Mouse (Mus musculus): ENCODE data around the gene Ssr1. TPM values are rescaled to one million over a fixed set of nuclear protein-coding genes. Genes with fewer than 3 reads are reported as not detected.

The Ssr1 gene
- polyA plus RNA-seq, 1 experiment from 2014 or later: 81.1 TPM

GRCm38 (mm10) chr13:37923643-37924460 is 70.2 kb downstream of the Ssr1 start:
- H3K36me3 ChIP-seq (ENCODE audit: control insufficient read depth, insufficient read depth, low read length): no peaks in the 10 kb centered on the region
- DNase-seq (no peak), ATAC-seq (ENCODE audit: low FRiP score, low TSS enrichment) (no peak)
- no peak overlapping the region for H3K27ac ChIP-seq (replicated peaks; ENCODE audit: low read depth, low read length)
- H3K9ac ChIP-seq (replicated peaks; ENCODE audit: low read length): no peak overlapping the region
- no peaks in the 10 kb centered on the region for H3K9me3 ChIP-seq (ENCODE audit: control insufficient read depth, low read length)
- no peak overlapping the region for H3K4me2 ChIP-seq (ENCODE audit: low read length)
- H3K27me3 ChIP-seq (ENCODE audit: control insufficient read depth, insufficient read depth, low read length): no peaks in the 10 kb centered on the region
- H3K4me1 ChIP-seq (ENCODE audit: control insufficient read depth, insufficient read depth, low read length): no peaks in the 10 kb centered on the region
- WGBS: 91% methylated on average over 10 of the region's 10 CpGs
- no peak overlapping the region for H3K4me3 ChIP-seq (replicated peaks; ENCODE audit: low read depth, low read length)

- Histone ChIP-seq H3K4me1 (ENCODE audit: control insufficient read depth, insufficient read depth, low read length) (no peaks in the 10 kb centered on the region), H3K27me3 (ENCODE audit: control insufficient read depth, insufficient read depth, low read length) (no peaks in the 10 kb centered on the region), H3K36me3 (ENCODE audit: control insufficient read depth, insufficient read depth, low read length) (no peaks in the 10 kb centered on the region), H3K27ac (replicated peaks; ENCODE audit: low read depth, low read length) (no peak overlapping the region), H3K4me3 (replicated peaks; ENCODE audit: low read depth, low read length) (no peak overlapping the region), H3K9ac (replicated peaks; ENCODE audit: low read length) (no peak overlapping the region), H3K9me3 (ENCODE audit: control insufficient read depth, low read length) (no peaks in the 10 kb centered on the region), H3K4me2 (ENCODE audit: low read length) (no peak overlapping the region)
- DNase-seq (no peak), ATAC-seq (ENCODE audit: low FRiP score, low TSS enrichment) (no peak)
- 92% methylated on average over 4 of the region's 4 CpGs for WGBS
Measured at GRCm38 (mm10) chr13:37923091-37923490, 70.9 kb downstream of the Ssr1 start.

GRCm38 (mm10) chr13:37920727-37921126 is 73.3 kb downstream of the Ssr1 start:
- Histone ChIP-seq H3K4me1 (ENCODE audit: control insufficient read depth, insufficient read depth, low read length) (no peaks in the 10 kb centered on the region), H3K27ac (replicated peaks; ENCODE audit: low read depth, low read length) (no peak overlapping the region), H3K4me2 (ENCODE audit: low read length) (no peak overlapping the region), H3K4me3 (replicated peaks; ENCODE audit: low read depth, low read length) (no peak overlapping the region), H3K9me3 (ENCODE audit: control insufficient read depth, low read length) (no peaks in the 10 kb centered on the region), H3K27me3 (ENCODE audit: control insufficient read depth, insufficient read depth, low read length) (no peaks in the 10 kb centered on the region), H3K36me3 (ENCODE audit: control insufficient read depth, insufficient read depth, low read length) (no peaks in the 10 kb centered on the region), H3K9ac (replicated peaks; ENCODE audit: low read length) (no peak overlapping the region; the same call in 1 of the 2 replicates)
- 9% methylated on average over 2 of the region's 2 CpGs for WGBS
- DNase-seq (no peak), ATAC-seq (ENCODE audit: low FRiP score, low TSS enrichment) (no peak)

- H3K4me2 ChIP-seq (ENCODE audit: low read length): no peak overlapping the region
- no peaks in the 10 kb centered on the region for H3K27me3 ChIP-seq (ENCODE audit: control insufficient read depth, insufficient read depth, low read length)
- no peaks in the 10 kb centered on the region for H3K9me3 ChIP-seq (ENCODE audit: control insufficient read depth, low read length)
- no peak overlapping the region for H3K27ac ChIP-seq (replicated peaks; ENCODE audit: low read depth, low read length)
- H3K4me3 ChIP-seq (replicated peaks; ENCODE audit: low read depth, low read length): no peak overlapping the region
- no peaks in the 10 kb centered on the region for H3K36me3 ChIP-seq (ENCODE audit: control insufficient read depth, insufficient read depth, low read length)
- ATAC-seq (ENCODE audit: low FRiP score, low TSS enrichment) (no peak), DNase-seq (no peak)
- H3K9ac ChIP-seq (replicated peaks; ENCODE audit: low read length): no peak overlapping the region
- no peaks in the 10 kb centered on the region for H3K4me1 ChIP-seq (ENCODE audit: control insufficient read depth, insufficient read depth, low read length)
- WGBS: 91% methylated on average over 3 of the region's 3 CpGs
Measured at GRCm38 (mm10) chr13:37919711-37920277, 74.2 kb downstream of the Ssr1 start.

GRCm38 (mm10) chr13:37918336-37919261 is 75.4 kb downstream of the Ssr1 start:
- DNase-seq: no peak
- Histone ChIP-seq H3K36me3 (ENCODE audit: control insufficient read depth, insufficient read depth, low read length) (no peaks in the 10 kb centered on the region), H3K4me2 (ENCODE audit: low read length) (no peak overlapping the region), H3K9me3 (ENCODE audit: control insufficient read depth, low read length) (no peaks in the 10 kb centered on the region), H3K27ac (replicated peaks; ENCODE audit: low read depth, low read length) (no peak overlapping the region), H3K9ac (replicated peaks; ENCODE audit: low read length) (no peak overlapping the region), H3K4me1 (ENCODE audit: control insufficient read depth, insufficient read depth, low read length) (no peaks in the 10 kb centered on the region), H3K4me3 (replicated peaks; ENCODE audit: low read depth, low read length) (no peak overlapping the region), H3K27me3 (ENCODE audit: control insufficient read depth, insufficient read depth, low read length) (no peaks in the 10 kb centered on the region)
- WGBS: 89% methylated on average over 15 of the region's 15 CpGs
- no peak for ATAC-seq (ENCODE audit: low FRiP score, low TSS enrichment)

Other genes with a start within 250 kb of the Ssr1 start
- 1.8 and 3.9 TPM in 2 replicates for gene Rreb1, start 215.8 kb downstream of the Ssr1 start, polyA plus RNA-seq (2014; fragmentation: Nextera tagmentation; extraction: Ambion mirVana)
- gene Riok1, start 42.8 kb upstream of the Ssr1 start, polyA plus RNA-seq (2014; fragmentation: Nextera tagmentation; extraction: Ambion mirVana): 45.0 and 51.1 TPM in 2 replicates
- gene Cage1, start 42.9 kb upstream of the Ssr1 start, polyA plus RNA-seq (2014; fragmentation: Nextera tagmentation; extraction: Ambion mirVana): 2.7 TPM in 2 replicates
- 0.08 and 0.13 TPM in 2 replicates for gene Dsp, start 157.1 kb upstream of the Ssr1 start, polyA plus RNA-seq (2014; fragmentation: Nextera tagmentation; extraction: Ambion mirVana)
- gene Snrnp48, start 210.7 kb upstream of the Ssr1 start, polyA plus RNA-seq (2014; fragmentation: Nextera tagmentation; extraction: Ambion mirVana): 30.9 and 32.6 TPM in 2 replicates